Mouse (Mus musculus): ENCODE results near the gene Camta1.

DNA sequence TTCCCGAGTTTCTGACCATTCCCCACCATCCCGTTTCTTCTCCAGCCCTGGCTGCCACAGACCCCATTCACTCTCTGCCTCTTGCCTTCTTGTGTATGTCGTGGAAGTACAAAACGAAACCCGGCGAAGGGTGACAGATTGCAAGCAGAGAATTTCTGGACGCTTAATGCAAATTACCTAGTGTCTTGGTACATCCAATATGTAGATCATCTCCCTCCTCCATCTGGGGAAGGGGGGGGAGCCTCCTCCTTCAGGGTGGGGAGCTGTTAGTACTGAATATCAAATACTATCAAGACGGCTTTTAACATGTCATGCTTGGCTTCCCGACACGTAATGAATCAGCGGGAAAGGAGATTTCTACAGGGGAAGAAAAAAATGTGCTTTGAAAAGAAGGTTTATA is 710.8 kb downstream of the Camta1 start:
- TF ChIP-seq POLR2A (IDR thresholded peaks at IDR 0.05; ENCODE audit: control insufficient read depth, extremely low read depth, insufficient read depth, low read length, poor library complexity) (no peak), CTCF (IDR thresholded peaks at IDR 0.05; ENCODE audit: borderline replicate concordance, control insufficient read depth, extremely low read depth, insufficient read depth, low read length, poor library complexity) (no peak)
